Mouse (Mus musculus) layer of hippocampus, postnatal 10 days (tissue): ENCODE measurements around the gene Klhl35. TPM values are rescaled to one million over a fixed set of nuclear protein-coding genes. Genes with fewer than 3 reads are reported as not detected.

Experiments
- DNase-seq, 2 experiments: peaks; one replicate each; pipeline ENCODE4 v3.0.0; 2021; ENCODE audit warnings: low spot score in 2 of 2
- long read RNA-seq: library from polyadenylated mRNA; stranded (forward); transcript quantifications from one replicate; pipeline ENCODE4 v2.0.0, GENCODE M21; 2023
- total RNA-seq, 2 experiments: library from RNA; stranded (reverse); gene quantifications; 2 replicates each; pipeline ENCODE4 v1.2.3; 2021

Gene Klhl35
- 1 to 10 TPM; 4.8 to 6.2 TPM for total RNA-seq
- long read RNA-seq, partial matches to known transcripts: 2 of 13 reads
- long read RNA-seq, other reads (novel, unspliced or antisense): 7 of 13 reads

- DNase-seq: no peak
Measured at GRCm38 (mm10) chr7:99465811-99466210, at the start of gene Klhl35. Gene Klhl35, plus strand, starts transcription at chr7:99466004.

DNA sequence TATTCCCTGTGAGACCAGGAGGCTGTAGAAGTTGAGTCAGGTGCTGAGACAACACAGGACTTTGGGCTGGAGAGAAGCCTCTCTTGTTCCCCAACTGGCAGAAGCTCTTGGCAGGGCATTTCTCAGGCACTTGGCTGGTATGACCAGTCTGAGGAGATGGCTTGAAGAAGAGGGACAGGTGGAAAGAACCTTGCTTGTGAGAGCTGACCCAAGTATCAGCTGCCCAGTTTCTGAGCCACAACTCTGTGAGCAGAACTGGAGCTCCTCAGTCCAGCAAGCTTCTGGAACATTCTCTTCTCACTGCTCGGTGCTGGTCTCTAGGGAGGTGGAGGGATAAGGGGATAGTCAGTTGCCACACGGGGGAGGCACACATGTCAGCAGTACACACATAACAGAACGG is 46.5 kb upstream of the Klhl35 start:
- no peak for DNase-seq

DNA sequence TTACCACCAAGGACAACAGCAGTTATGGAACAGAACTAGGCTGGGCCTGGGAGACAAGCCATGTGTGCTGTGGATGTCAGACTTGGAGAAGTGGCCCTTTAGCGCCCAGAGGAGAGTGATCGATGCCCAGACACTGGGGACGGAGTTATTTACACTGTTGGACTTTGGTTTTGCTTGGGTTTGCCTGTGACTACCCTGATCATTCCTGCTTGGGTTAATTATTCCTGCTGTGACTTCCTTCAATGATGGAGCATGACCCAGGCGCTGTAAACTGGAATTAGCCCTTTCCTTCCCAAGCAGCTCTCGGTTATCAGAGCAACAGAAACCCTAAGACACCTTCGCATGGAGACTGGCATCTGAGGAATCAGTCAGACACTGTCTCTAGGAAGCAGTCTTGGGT is 44.8 kb upstream of the Klhl35 start:
- no peak for DNase-seq

DNA sequence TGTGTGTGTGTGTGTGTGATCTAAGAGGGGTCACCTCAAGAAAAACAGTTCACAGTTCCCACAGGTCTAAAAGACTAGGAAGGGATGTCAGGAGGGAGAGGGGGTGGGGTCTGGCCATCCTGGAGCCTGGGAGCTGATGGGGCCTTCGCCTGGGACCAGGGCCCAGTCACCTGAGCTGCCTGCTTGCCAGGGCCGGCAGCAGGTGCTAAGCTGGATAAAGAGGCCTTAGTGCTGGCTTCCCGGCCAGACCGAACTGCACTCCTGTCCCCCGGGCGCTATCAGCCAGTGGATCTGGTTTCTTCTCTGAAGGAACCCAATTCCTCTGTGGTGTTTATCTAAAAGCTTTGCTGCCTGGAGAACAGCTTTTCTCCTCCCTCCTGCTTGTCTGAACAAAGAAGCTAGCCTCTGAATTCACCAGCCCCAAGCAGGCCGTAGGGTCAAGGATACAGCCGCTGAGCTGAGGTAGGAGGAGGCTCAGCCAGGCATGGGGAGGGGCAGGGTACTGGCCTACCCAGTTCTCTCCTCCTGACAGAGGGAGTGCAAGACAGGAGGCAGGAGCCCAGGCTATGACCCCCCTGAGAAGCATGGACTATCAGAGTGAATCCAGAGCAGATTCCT is 41.2 kb upstream of the Klhl35 start:
- no peak for DNase-seq

- no peak for DNase-seq
Measured at GRCm38 (mm10) chr7:99425706-99426105, 40.1 kb upstream of the Klhl35 start.

DNA sequence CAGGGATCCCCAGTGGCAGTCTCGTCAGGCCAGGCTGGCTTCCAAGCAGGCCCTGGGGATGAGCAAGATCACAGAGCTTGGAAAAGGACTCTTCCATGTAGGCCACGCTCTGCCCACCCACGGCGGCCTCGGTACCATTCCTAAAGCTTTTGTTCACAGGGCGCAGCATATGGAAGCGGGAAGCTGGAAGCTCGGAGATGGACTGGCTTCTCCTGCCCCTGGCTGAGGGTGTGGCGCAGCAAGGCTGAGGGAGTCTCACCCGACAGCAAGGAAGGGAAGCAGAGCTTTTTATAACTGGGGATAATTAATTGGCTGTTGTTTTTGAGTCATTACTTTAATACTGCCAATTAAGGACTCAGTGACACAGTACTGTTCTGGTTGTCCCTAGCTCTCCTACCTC is 38.8 kb upstream of the Klhl35 start:
- no peak for DNase-seq

- no peak for DNase-seq
Measured at GRCm38 (mm10) chr7:99427987-99428386, 37.8 kb upstream of the Klhl35 start.

DNA sequence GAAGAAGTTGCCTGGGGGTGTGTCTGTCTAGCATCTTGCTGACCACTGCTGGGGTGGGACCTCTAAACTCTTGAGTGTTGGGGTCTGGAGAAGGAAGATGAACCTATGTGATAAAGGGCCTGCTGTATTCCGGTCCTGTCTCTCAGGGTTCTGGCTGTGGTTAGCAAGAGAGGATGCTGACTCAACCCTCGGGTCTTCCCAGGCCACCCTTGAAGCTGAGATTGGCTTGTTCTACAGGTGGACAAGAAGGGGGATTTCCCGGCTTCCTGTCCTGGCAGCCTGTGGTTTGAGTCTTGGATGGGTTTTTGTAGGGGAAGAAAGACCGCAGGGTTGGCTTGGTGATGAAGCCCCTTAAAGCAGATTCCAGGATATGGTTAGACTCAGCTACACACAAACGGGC is 37.0 kb upstream of the Klhl35 start:
- DNase-seq: no peak

- peak; percentile 55 to 65 for DNase-seq
Measured at GRCm38 (mm10) chr7:99429786-99430185, 36.0 kb upstream of the Klhl35 start.

DNA sequence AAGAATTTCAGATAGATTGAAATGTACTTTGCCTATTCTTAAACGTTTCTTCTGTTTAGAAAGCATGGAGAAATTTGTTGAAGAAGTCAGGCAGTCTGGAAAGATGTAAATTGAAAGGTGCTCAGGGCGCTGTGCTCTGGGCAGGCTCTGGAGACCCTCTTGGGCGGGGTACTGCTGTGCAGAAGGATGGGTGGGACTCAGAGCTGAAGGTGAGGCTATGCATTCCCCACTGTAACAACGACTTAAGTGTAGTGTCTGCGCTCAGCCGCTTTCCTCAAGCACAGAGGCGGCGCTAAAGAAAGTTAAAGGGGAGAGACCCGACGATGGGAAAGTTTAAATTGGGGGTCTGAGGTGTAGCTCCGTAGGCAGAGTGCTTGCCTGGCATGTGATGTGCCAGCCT is 35.6 kb upstream of the Klhl35 start:
- no peak for DNase-seq

DNA sequence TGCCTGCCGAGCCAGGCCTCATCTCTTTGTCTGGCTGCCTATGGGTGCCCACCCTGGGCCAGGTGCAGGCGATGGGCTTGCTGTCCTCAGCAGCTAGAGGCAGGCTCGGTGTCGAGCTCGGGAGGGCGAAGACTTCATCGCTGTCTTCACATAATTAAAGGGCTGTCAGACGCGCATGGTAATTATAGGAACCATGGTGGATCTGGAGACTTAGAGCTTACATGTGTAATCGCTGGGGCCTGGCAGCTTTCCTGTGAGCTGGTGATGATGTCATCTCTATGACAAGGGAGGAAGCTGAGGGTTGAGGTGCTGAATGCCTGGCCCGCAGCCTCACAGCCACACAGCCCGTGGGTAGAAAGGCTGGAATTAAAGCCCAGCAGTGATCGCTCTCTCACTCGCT is 33.6 kb upstream of the Klhl35 start:
- DNase-seq: peak in 1 of 2 experiments; percentile 47

- DNase-seq: no peak
Measured at GRCm38 (mm10) chr7:99432863-99433262, 32.9 kb upstream of the Klhl35 start.

- DNase-seq: no peak
Measured at GRCm38 (mm10) chr7:99434672-99435250, 31.0 kb upstream of the Klhl35 start.

- DNase-seq: no peak
Measured at GRCm38 (mm10) chr7:99436530-99436929, 29.3 kb upstream of the Klhl35 start.

GRCm38 (mm10) chr7:99438881-99439280 is 26.9 kb upstream of the Klhl35 start:
- no peak for DNase-seq

- DNase-seq: no peak
Measured at GRCm38 (mm10) chr7:99441534-99442072, 24.2 kb upstream of the Klhl35 start.

DNA sequence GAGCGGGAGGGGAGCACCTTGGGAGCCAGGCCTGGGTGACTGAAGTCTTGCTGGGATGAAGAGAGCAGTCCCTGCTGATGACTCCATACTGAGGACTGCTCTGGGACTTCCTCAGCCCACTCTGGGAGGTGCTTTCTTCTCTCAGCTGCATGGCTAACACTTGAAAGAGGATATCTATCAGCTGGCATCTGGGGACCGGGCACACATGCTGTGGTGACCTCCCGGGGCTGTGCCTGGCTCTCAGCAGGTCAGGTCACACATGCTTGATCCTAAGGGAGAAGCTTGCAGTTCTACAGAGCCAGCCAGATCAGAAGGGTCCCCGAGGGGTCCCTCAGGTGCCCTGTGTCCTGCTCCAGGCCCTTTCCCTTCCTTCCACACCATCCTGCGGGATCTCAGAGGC is 22.6 kb upstream of the Klhl35 start:
- no peak for DNase-seq

- DNase-seq: no peak
Measured at GRCm38 (mm10) chr7:99444012-99444411, 21.8 kb upstream of the Klhl35 start.

GRCm38 (mm10) chr7:99445833-99446232 is 20.0 kb upstream of the Klhl35 start:
- DNase-seq: no peak

DNA sequence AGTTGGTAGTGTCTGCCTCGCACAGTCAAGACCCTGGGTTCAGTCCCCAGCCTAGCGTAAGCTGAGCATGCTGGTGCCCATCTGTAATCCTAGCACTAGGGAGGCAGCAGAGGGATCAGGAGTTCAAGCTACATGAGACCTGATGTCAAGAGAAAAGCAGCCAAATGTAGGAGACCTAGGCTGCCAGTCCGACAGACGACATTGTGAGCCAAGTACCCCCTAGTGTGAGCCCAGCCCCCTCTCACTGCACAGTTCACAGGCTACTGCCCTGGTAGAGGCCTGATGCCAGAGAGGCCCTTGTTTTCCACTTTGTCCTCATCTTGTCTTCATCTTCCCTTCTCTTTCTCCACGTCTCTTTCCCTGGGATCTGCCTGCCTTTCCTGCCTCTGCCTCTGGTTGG is 18.5 kb upstream of the Klhl35 start:
- DNase-seq: no peak

DNA sequence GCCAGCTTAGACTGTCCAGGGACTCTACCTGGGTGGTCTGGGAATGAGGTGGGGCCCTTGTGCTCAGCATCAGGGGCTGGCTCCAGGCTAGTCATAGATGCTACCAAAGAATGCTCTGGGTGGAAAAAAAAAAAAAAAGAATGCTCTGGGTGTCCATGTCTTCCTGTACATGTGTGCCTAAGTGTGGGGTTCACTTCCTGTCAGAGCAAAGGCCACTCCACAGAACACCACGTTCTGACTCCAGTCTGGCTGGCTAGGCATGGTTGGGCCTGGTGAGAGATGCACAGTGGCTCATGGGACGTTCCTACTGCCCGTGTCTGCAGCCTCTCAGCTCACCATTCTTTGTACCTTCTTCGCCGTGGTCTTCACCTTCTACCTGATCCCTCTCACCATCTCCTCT is 17.2 kb upstream of the Klhl35 start:
- DNase-seq: no peak

DNA sequence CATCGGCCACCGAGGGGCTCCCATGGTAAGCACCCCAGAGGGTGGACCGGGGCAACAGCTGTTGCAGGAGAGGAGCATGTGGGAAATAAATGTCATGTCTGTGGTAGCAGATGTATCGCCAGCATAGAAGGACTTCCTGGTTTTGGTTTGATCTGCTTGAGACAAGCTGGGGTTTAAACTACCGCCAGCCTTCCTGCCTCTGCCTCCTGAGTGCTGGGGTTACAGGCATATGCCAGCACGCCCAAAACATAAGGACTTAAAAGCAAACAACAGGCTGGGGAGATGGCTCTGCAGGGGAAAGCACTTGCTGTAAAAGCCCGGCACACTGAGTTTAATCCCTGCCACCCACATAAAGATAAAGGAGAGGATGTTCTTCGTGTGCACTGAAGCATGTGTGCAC is 16.7 kb upstream of the Klhl35 start:
- DNase-seq: no peak

DNA sequence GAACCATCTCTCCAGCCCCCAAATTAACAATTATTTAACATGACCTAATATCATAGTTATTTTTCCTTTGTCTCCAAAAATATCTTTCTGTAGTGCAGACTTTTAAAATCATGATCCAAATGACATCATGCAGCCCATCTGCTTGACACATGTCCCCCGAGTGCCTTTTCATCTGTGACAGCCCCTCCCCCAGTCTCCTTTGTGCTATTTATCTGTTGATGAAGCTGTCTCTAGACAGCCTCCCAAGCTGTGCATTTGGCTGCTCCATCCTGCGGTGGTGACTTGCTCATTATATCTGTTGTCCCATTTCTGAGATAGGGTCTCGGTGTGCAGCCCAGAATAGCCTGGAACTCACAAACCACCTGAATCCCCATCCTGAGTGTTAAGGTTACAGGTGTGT is 16.1 kb upstream of the Klhl35 start:
- peak; percentile 67 to 72 for DNase-seq
